Mouse (Mus musculus) olfactory bulb, adult 2 months (tissue): ENCODE data around the gene Znhit3.

ENCODE experiments used
- CTCF ChIP-seq: fragments of 200-500 bp; IDR thresholded peaks from 2 replicates; pipeline ENCODE4 v1.5.1; 2012; ENCODE audit warnings: low read depth, mild to moderate bottlenecking, low read length, moderate library complexity; ENCODE audit not compliant: insufficient read depth
- POLR2A ChIP-seq: fragments of 200-500 bp; IDR thresholded peaks from 2 replicates; pipeline ENCODE4 v1.6.1; 2012; ENCODE audit warnings: mild to moderate bottlenecking, low read depth, low read length, moderate library complexity; ENCODE audit not compliant: insufficient read depth

DNA sequence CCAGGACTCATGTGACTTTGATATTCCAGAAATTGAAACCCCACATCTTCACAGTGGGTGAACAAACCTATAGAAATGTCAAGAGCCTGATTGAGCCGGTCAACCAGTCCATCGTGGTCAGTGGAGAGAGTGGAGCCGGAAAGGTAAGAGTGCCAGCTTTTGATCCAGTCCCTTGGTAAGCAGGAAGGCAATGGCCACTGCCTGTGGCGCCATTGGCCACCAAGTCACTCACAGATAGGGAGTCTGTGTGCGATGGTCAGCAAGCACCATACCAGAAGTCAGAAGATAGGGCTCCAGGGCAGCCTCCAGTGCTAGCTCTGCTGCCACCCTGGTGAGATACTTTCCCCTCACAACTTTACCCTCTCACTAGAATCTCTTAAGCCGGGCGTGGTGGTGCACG is 28.1 kb downstream of the Znhit3 start:
- TF ChIP-seq POLR2A = no peak
- TF ChIP-seq CTCF = no peak
